Mouse (Mus musculus): ENCODE results near the gene Olfr1426. TPM values are rescaled to one million over a fixed set of nuclear protein-coding genes. Genes with fewer than 3 reads are reported as not detected.
"Not testable (repeated sequence)": the region's sequence is repeated elsewhere in the genome, so short reads cannot be mapped to it uniquely, and the experiment has no call there.

Gene Olfr1426
- not detected in 2 replicates for polyA plus RNA-seq (2015; fragmentation: Nextera tagmentation; extraction: Ambion mirVana)

DNA sequence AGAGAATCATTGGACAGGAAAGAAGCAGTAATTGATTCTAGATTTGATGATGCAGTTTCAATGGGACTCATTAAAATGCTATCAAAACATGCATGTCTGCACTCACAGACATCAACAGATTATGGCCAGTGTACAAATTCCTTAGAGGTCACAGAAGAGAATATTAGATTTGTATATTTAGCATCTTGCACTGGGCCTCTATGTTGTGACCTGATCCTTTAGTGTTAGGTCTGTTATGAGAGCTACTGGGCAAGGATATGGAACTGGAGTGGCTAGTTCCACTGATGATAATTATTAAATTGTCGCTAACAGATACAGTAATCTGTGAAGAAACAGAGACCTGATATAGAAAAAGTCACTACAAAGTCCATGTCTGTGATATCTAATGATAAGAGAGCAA lies at the start of gene Olfr1426:
Gene Olfr1426, minus strand, starts transcription at position 101 of the 400 bp plus-strand sequence.
- no peak for ATAC-seq
- no peak within 1 kb of the TSS for H3K9ac ChIP-seq (ENCODE audit: low read depth, low read length)
- H3K4me2 ChIP-seq (ENCODE audit: low read length), result no peak within 1 kb of the TSS
- H3K36me3 ChIP-seq (ENCODE audit: control insufficient read depth, insufficient read depth, low read length), result no peaks in the 10 kb centered on the region
- 76% methylated on average over 1 of the region's 1 CpGs for WGBS
- no peak within 1 kb of the TSS for H3K27ac ChIP-seq (ENCODE audit: low read depth, low read length)
- no peak within 1 kb of the TSS for H3K4me3 ChIP-seq (ENCODE audit: low read length)
- H3K27me3 ChIP-seq (replicated peaks; ENCODE audit: control insufficient read depth, insufficient read depth, low read length), result no peaks in the 10 kb centered on the region
- no peaks in the 10 kb centered on the region for H3K4me1 ChIP-seq (ENCODE audit: control insufficient read depth, insufficient read depth, low read depth, low read length)
- no peaks in the 10 kb centered on the region for H3K9me3 ChIP-seq (ENCODE audit: control insufficient read depth, low read length)

DNA sequence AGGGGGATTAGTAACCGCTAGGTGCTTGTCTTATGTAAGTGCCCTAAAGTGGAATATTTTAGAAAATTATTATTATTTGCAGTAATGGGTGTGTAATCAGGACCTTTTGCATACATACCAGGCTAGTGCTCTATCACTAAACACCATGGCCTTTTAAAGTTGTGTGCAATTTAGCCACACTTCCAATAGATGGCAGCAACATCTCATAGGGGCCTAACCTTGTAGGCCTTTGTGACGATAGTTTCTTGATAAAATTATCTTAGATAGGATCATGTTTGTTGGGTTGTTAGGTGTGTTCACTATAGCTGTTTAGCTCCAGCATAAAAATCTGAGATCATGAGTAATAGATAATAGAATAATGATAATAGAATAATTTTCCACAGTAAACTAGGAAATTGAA lies 42.5 kb upstream of the Olfr1426 start:
- Histone ChIP-seq H3K36me3 (ENCODE audit: control insufficient read depth, insufficient read depth, low read length) (no peaks in the 10 kb centered on the region), H3K27me3 (replicated peaks; ENCODE audit: control insufficient read depth, insufficient read depth, low read length) (no peaks in the 10 kb centered on the region), H3K9ac (ENCODE audit: low read depth, low read length) (no peak overlapping the region), H3K9me3 (ENCODE audit: control insufficient read depth, low read length) (no peaks in the 10 kb centered on the region), H3K4me2 (ENCODE audit: low read length) (no peak overlapping the region), H3K27ac (ENCODE audit: low read depth, low read length) (no peak overlapping the region), H3K4me3 (ENCODE audit: low read length) (no peak overlapping the region), H3K4me1 (ENCODE audit: control insufficient read depth, insufficient read depth, low read depth, low read length) (no peaks in the 10 kb centered on the region)
- WGBS, result 31% methylated on average over 2 of the region's 2 CpGs
- 0 out of 2 replicates have a peak, but pooled peaks have one; percentile 20 for ATAC-seq

DNA sequence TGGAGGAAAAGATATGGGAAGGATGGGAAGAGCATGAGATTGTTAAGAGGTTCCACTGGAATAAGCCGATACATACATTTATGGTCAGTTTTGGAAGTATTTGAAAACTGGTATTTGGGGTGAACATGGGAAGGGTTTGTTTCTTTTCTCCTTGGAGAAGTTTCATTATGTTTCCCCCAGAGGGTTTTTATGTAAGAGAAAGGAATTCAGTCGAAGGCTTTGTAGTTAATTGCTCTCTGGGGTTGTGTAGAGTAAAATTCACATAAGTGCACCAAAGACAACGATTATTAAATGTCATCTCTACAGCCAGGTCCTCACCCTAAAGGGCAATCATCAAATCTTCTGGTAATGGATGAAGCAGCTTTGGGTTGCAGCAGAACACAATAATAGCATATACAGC lies 31.3 kb upstream of the Olfr1426 start, which contains the start of gene Olfr76:
Gene Olfr76, minus strand, starts transcription at position 101 of the 400 bp plus-strand sequence.
- ATAC-seq, result no peak
- H3K9ac ChIP-seq (ENCODE audit: low read depth, low read length), result no peak within 1 kb of the TSS
- WGBS, result 68% methylated on average over 3 of the region's 3 CpGs

DNA sequence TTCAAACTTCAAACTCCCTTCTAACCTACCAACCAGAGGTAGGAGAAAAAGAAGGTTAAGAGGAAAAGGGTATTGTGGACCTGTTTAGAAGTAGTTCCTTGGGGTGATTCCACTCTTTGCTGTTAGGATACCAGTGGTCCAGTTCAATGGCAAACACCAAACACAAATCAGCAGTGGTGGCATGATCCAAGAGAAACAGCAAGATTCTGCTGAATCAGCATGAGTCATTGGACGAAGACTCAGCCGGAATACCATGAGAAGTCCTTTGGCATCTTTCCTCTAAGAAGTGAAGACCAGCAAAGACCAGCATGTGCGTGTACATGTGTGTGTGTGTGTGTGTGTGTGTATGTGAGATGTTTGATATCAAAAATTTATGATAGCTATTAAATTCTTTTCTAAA lies 24.7 kb upstream of the Olfr1426 start:
- no peak overlapping the region for H3K4me2 ChIP-seq (ENCODE audit: low read length)
- H3K27ac ChIP-seq (ENCODE audit: low read depth, low read length), result no peak overlapping the region
- H3K4me3 ChIP-seq (ENCODE audit: low read length), result no peak overlapping the region
- ATAC-seq, result no peak
- H3K27me3 ChIP-seq (replicated peaks; ENCODE audit: control insufficient read depth, insufficient read depth, low read length), result no peaks in the 10 kb centered on the region
- H3K36me3 ChIP-seq (ENCODE audit: control insufficient read depth, insufficient read depth, low read length), result no peaks in the 10 kb centered on the region
- WGBS, result 89% methylated on average over 3 of the region's 3 CpGs
- no peaks in the 10 kb centered on the region for H3K9me3 ChIP-seq (ENCODE audit: control insufficient read depth, low read length)
- H3K9ac ChIP-seq (ENCODE audit: low read depth, low read length), result no peak overlapping the region
- no peaks in the 10 kb centered on the region for H3K4me1 ChIP-seq (ENCODE audit: control insufficient read depth, insufficient read depth, low read depth, low read length)

More for the DNA sequence above, 31.3 kb upstream of the Olfr1426 start, which contains the start of gene Olfr76:
- H3K4me2 ChIP-seq (ENCODE audit: low read length), result no peak within 1 kb of the TSS
- no peak within 1 kb of the TSS for H3K27ac ChIP-seq (ENCODE audit: low read depth, low read length)
- H3K27me3 ChIP-seq (replicated peaks; ENCODE audit: control insufficient read depth, insufficient read depth, low read length), result no peaks in the 10 kb centered on the region
- no peaks in the 10 kb centered on the region for H3K4me1 ChIP-seq (ENCODE audit: control insufficient read depth, insufficient read depth, low read depth, low read length)
- no peaks in the 10 kb centered on the region for H3K9me3 ChIP-seq (ENCODE audit: control insufficient read depth, low read length)
- H3K4me3 ChIP-seq (ENCODE audit: low read length), result no peak within 1 kb of the TSS
- H3K36me3 ChIP-seq (ENCODE audit: control insufficient read depth, insufficient read depth, low read length), result no peaks in the 10 kb centered on the region

DNA sequence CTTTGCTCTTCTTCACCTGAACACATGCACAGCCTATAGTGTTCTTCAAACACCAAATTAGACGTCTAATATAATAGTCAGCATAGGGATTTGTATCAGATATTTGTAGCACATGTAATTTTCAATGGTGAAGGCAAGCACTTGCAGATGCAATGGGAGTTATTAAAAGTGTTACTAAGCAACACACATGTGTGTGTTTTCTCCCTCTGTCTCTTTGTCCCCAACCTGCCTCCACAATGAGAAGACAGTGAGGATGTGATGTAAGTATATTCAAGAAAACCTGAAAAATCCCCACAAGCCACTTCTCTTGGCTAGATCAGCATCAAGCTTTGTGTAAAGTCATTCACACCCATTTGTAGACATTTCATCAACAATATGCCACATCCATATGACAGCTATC lies 24.0 kb upstream of the Olfr1426 start, which contains the start of gene Olfr1428:
Gene Olfr1428, minus strand, starts transcription at position 101 of the 400 bp plus-strand sequence.
- no peak within 1 kb of the TSS for H3K4me2 ChIP-seq (ENCODE audit: low read length)
- no peaks in the 10 kb centered on the region for H3K4me1 ChIP-seq (ENCODE audit: control insufficient read depth, insufficient read depth, low read depth, low read length)
- no peak within 1 kb of the TSS for H3K27ac ChIP-seq (ENCODE audit: low read depth, low read length)
- H3K4me3 ChIP-seq (ENCODE audit: low read length), result no peak within 1 kb of the TSS
- H3K36me3 ChIP-seq (ENCODE audit: control insufficient read depth, insufficient read depth, low read length), result no peaks in the 10 kb centered on the region
- no peak for ATAC-seq
- H3K9me3 ChIP-seq (ENCODE audit: control insufficient read depth, low read length), result no peaks in the 10 kb centered on the region
- 78% methylated on average over 1 of the region's 1 CpGs for WGBS
- H3K9ac ChIP-seq (ENCODE audit: low read depth, low read length), result no peak within 1 kb of the TSS
- H3K27me3 ChIP-seq (replicated peaks; ENCODE audit: control insufficient read depth, insufficient read depth, low read length), result no peaks in the 10 kb centered on the region

DNA sequence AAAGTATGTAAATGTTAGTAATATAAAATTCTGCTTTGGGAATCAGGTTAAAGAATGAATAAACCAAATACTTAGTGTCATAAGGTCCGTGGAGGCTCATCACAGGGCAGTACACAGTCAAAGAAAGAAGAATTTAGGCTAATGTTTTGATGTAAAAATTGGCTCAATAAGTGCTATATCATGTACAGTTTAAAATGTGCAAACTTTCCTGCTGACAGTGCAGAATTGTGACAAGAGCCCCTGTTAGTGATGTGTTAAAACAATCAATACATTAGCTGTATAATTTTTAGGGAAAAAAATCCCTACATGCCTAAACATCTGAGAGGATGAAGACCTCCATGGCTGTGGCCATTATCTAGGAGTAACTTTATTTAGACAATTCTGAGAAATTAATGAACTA lies 22.0 kb upstream of the Olfr1426 start:
- 83% methylated on average over 1 of the region's 1 CpGs for WGBS
- ATAC-seq, result no peak
- H3K27me3 ChIP-seq (replicated peaks; ENCODE audit: control insufficient read depth, insufficient read depth, low read length), result no peaks in the 10 kb centered on the region

DNA sequence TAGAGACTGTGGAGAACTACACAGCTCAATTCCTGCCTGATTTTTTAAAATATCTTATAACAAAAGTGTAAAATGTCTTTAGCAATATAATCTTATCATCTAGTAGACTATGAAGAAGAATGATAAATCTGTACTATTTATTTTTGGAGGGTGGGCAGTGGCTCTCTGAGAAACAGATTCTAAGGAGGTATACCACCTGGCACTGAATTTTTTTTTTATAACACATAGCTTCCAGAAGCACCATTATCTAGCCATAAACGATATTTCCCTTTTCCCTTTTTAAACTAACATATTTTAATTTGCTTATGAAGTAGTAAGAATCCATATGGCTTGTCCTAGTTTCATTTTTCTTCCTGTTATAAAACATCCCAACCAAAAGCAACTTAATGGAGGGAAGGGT lies 12.7 kb upstream of the Olfr1426 start:
- H3K27me3 ChIP-seq (replicated peaks; ENCODE audit: control insufficient read depth, insufficient read depth, low read length), result no peaks in the 10 kb centered on the region
- no peak overlapping the region for H3K4me2 ChIP-seq (ENCODE audit: low read length)
- H3K36me3 ChIP-seq (ENCODE audit: control insufficient read depth, insufficient read depth, low read length), result no peaks in the 10 kb centered on the region
- no peaks in the 10 kb centered on the region for H3K9me3 ChIP-seq (ENCODE audit: control insufficient read depth, low read length)
- WGBS, result 67% methylated on average over 1 of the region's 1 CpGs
- no peak overlapping the region for H3K27ac ChIP-seq (ENCODE audit: low read depth, low read length)
- no peaks in the 10 kb centered on the region for H3K4me1 ChIP-seq (ENCODE audit: control insufficient read depth, insufficient read depth, low read depth, low read length)
- ATAC-seq, result no peak
- no peak overlapping the region for H3K9ac ChIP-seq (ENCODE audit: low read depth, low read length)
- no peak overlapping the region for H3K4me3 ChIP-seq (ENCODE audit: low read length)

More for the DNA sequence above, 22.0 kb upstream of the Olfr1426 start:
- Histone ChIP-seq H3K4me3 (ENCODE audit: low read length) (no peak overlapping the region), H3K9ac (ENCODE audit: low read depth, low read length) (no peak overlapping the region), H3K9me3 (ENCODE audit: control insufficient read depth, low read length) (no peaks in the 10 kb centered on the region), H3K27ac (ENCODE audit: low read depth, low read length) (no peak overlapping the region), H3K36me3 (ENCODE audit: control insufficient read depth, insufficient read depth, low read length) (no peaks in the 10 kb centered on the region), H3K4me2 (ENCODE audit: low read length) (no peak overlapping the region), H3K4me1 (ENCODE audit: control insufficient read depth, insufficient read depth, low read depth, low read length) (no peaks in the 10 kb centered on the region)

DNA sequence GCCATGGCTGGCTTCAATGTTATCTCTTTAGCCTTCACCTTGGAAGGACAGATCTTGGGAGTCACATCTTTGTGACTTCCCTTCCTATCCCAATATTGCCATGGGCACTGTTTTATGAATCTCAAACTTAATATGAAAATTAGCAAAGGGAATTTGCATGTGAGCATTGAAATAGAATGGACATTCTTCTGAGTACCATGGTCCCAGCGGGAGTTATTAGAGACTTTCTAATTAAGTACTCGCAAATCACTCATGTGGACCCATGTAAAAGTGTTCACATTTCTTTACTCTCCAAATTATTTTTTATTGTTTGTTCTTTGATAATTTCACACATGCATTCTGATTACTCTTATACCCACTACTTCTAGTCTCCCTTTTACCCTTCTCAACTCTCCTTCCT lies 11.4 kb upstream of the Olfr1426 start, which contains the start of gene Olfr1427:
Gene Olfr1427, minus strand, starts transcription at position 101 of the 400 bp plus-strand sequence.
- Histone ChIP-seq H3K4me1 (ENCODE audit: control insufficient read depth, insufficient read depth, low read depth, low read length) (no peaks in the 10 kb centered on the region), H3K9ac (ENCODE audit: low read depth, low read length) (no peak within 1 kb of the TSS), H3K4me3 (ENCODE audit: low read length) (no peak within 1 kb of the TSS), H3K27me3 (replicated peaks; ENCODE audit: control insufficient read depth, insufficient read depth, low read length) (no peaks in the 10 kb centered on the region), H3K4me2 (ENCODE audit: low read length) (no peak within 1 kb of the TSS), H3K9me3 (ENCODE audit: control insufficient read depth, low read length) (no peaks in the 10 kb centered on the region), H3K36me3 (ENCODE audit: control insufficient read depth, insufficient read depth, low read length) (no peaks in the 10 kb centered on the region), H3K27ac (ENCODE audit: low read depth, low read length) (no peak within 1 kb of the TSS)
- ATAC-seq, result no peak
- WGBS, result 100% methylated on average over 2 of the region's 2 CpGs

DNA sequence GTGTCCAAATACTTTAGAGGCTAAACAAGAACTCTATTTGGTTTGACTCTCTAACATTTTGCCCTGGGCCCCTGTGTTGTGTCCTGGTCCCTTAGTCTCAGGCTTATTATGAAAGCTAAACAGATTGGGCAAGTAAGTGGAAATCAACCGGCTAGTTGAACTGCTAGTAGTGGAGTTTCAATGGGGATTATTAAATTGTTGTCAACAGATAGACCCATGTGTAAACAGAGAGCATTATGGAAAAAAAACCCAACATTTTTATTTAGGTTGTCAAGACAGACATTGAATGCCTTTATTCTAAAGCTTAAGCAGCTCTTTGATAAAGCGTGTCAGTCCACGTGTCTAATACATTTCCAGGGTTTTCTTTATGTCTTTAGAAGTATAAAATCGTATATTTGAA lies 14.2 kb downstream of the Olfr1426 start, which contains the start of gene Olfr1425:
Gene Olfr1425, minus strand, starts transcription at position 101 of the 400 bp plus-strand sequence.
- not testable (repeated sequence) for H3K27ac ChIP-seq (ENCODE audit: low read depth, low read length); H3K9me3 ChIP-seq (ENCODE audit: control insufficient read depth, low read length); H3K4me1 ChIP-seq (ENCODE audit: control insufficient read depth, insufficient read depth, low read depth, low read length); H3K4me3 ChIP-seq (ENCODE audit: low read length); H3K4me2 ChIP-seq (ENCODE audit: low read length); H3K27me3 ChIP-seq (replicated peaks; ENCODE audit: control insufficient read depth, insufficient read depth, low read length); H3K36me3 ChIP-seq (ENCODE audit: control insufficient read depth, insufficient read depth, low read length); H3K9ac ChIP-seq (ENCODE audit: low read depth, low read length); ATAC-seq
- WGBS, result 88% methylated on average over 4 of the region's 4 CpGs

Data from hindbrain, embryonic 16.5 days (tissue).